Mouse (Mus musculus) gastrocnemius, adult 18-20 months (tissue): ENCODE data around the gene Smyd3. TPM values are rescaled to one million over a fixed set of nuclear protein-coding genes. Genes with fewer than 3 reads are reported as not detected.

ENCODE experiments used
- DNase-seq: peaks from one replicate; pipeline ENCODE4 v3.0.0; 2021; ENCODE audit warnings: low spot score
- total RNA-seq, 2 experiments: library from RNA; stranded (reverse); gene quantifications; 2 replicates each; pipeline ENCODE4 v1.2.3; 2021

Gene Smyd3
- total RNA-seq, 2 experiments from 2014 or later, result 5.1 to 5.2 TPM

- DNase-seq, result no peak
Observed at GRCm38 (mm10) chr1:179385691-179386090, 132.2 kb downstream of the Smyd3 start.

GRCm38 (mm10) chr1:179384296-179384695, 133.5 kb downstream of the Smyd3 start:
- no peak for DNase-seq

- DNase-seq, result no peak
Observed at GRCm38 (mm10) chr1:179378102-179378501, 139.7 kb downstream of the Smyd3 start.

GRCm38 (mm10) chr1:179374987-179375386, 142.9 kb downstream of the Smyd3 start:
- DNase-seq, result no peak

GRCm38 (mm10) chr1:179373911-179374310, 143.9 kb downstream of the Smyd3 start:
- DNase-seq, result no peak

GRCm38 (mm10) chr1:179371191-179371590, 146.7 kb downstream of the Smyd3 start:
- DNase-seq, result no peak

GRCm38 (mm10) chr1:179368426-179369010, 149.3 kb downstream of the Smyd3 start:
- no peak for DNase-seq

- no peak for DNase-seq
Observed at GRCm38 (mm10) chr1:179361481-179362466, 156.1 kb downstream of the Smyd3 start.

GRCm38 (mm10) chr1:179357111-179357510, 160.7 kb downstream of the Smyd3 start:
- no peak for DNase-seq

- no peak for DNase-seq
Observed at GRCm38 (mm10) chr1:179354250-179354649, 163.6 kb downstream of the Smyd3 start.

GRCm38 (mm10) chr1:179345318-179345925, 172.4 kb downstream of the Smyd3 start:
- no peak for DNase-seq

GRCm38 (mm10) chr1:179343426-179343825, 174.4 kb downstream of the Smyd3 start:
- DNase-seq, result no peak

GRCm38 (mm10) chr1:179341589-179341988, 176.3 kb downstream of the Smyd3 start:
- no peak for DNase-seq

GRCm38 (mm10) chr1:179339066-179339465, 178.8 kb downstream of the Smyd3 start:
- DNase-seq, result no peak

GRCm38 (mm10) chr1:179337529-179337928, 180.3 kb downstream of the Smyd3 start:
- DNase-seq, result no peak

- no peak for DNase-seq
Observed at GRCm38 (mm10) chr1:179326965-179327308, 190.9 kb downstream of the Smyd3 start.

GRCm38 (mm10) chr1:179326262-179326964, 191.4 kb downstream of the Smyd3 start:
- DNase-seq, result no peak

- DNase-seq, result no peak
Observed at GRCm38 (mm10) chr1:179324271-179324670, 193.6 kb downstream of the Smyd3 start.

- DNase-seq, result no peak
Observed at GRCm38 (mm10) chr1:179313618-179314017, 204.2 kb downstream of the Smyd3 start.

GRCm38 (mm10) chr1:179309487-179309886, 208.4 kb downstream of the Smyd3 start:
- DNase-seq, result no peak

GRCm38 (mm10) chr1:179302446-179303230, 215.2 kb downstream of the Smyd3 start:
- no peak for DNase-seq
